Mouse (Mus musculus) C2C12 (cell line): ENCODE measurements at regions not wholly inside any gene's neighbourhood (a gene's known extent, or its start where the extent isn't known, plus 50 kb on each side); places are given as distances from the start of the nearest gene placed in this dataset.

Experiments
- H3K27me3 ChIP-seq: one replicate; pipeline ENCODE4 v1.6.1; 2011; ENCODE audit not compliant: control insufficient read depth, insufficient read depth, insufficient read length
- H3K36me3 ChIP-seq: one replicate; pipeline ENCODE4 v1.6.1; 2011; ENCODE audit not compliant: control insufficient read depth, insufficient read depth
- H3K4me3 ChIP-seq: one replicate; pipeline ENCODE4 v1.5.1; 2011; ENCODE audit warnings: mild to moderate bottlenecking, control low read depth; ENCODE audit not compliant: poor library complexity, insufficient read depth, severe bottlenecking
- H3K79me2 ChIP-seq: one replicate; pipeline ENCODE4 v1.6.1; 2011; ENCODE audit not compliant: control insufficient read depth, insufficient read depth
- H3K79me3 ChIP-seq: one replicate; pipeline ENCODE4 v1.6.1; 2011; ENCODE audit warnings: low read depth, control low read depth
- H3ac ChIP-seq: one replicate; pipeline ENCODE3; 2011; ENCODE audit warnings: low read depth; ENCODE audit not compliant: control insufficient read depth, insufficient read length
- CEBPB ChIP-seq: IDR thresholded peaks from one replicate; pipeline ENCODE4 v1.6.1; 2011; ENCODE audit warnings: low read depth, mild to moderate bottlenecking, control low read depth, moderate library complexity
- CTCF ChIP-seq: IDR thresholded peaks from one replicate; pipeline ENCODE4 v1.5.1; 2011; ENCODE audit not compliant: control insufficient read depth, insufficient read depth, insufficient read length
- FOSL1 ChIP-seq: IDR thresholded peaks from one replicate; pipeline ENCODE4 v1.8.0; 2011; ENCODE audit warnings: mild to moderate bottlenecking, low read length; ENCODE audit not compliant: poor library complexity, insufficient read depth, severe bottlenecking
- MAX ChIP-seq: IDR thresholded peaks from one replicate; pipeline ENCODE4 v1.6.1; 2011; ENCODE audit warnings: mild to moderate bottlenecking, control low read depth
- MYOD1 ChIP-seq: IDR thresholded peaks from one replicate; pipeline ENCODE4 v1.6.1; 2011; ENCODE audit warnings: low read depth; ENCODE audit not compliant: control insufficient read depth, insufficient read length
- MYOG ChIP-seq: IDR thresholded peaks from one replicate; pipeline ENCODE4 v1.6.1; 2011; ENCODE audit not compliant: control insufficient read depth, insufficient read length; ENCODE audit errors: extremely low read depth
- USF1 ChIP-seq: IDR thresholded peaks from one replicate; pipeline ENCODE4 v1.6.1; 2011; ENCODE audit warnings: low read depth, mild to moderate bottlenecking, control low read depth, moderate library complexity

DNA sequence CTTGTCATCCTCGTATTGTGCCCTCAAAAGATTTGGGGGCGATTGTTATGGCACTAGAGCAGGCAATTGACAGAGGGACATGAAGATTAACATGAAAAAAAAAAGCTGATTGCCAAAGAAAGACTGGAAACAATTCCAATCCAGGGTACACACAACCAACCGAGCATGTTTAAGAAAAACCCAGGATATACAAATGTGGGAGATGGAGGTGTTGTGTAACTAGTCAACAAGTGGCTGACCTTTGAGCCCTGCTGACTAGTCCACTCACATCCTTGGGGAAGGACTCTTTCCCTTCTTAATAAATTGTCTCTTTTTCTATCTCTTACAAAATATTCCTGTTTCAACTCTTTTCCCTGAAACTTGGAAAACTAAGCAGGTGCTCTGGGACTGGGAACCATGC, 484.9 kb upstream of the Gm5415 start:
- Histone ChIP-seq H3K79me2 (no peaks in the 10 kb centered on the region), H3K36me3 (no peaks in the 10 kb centered on the region), H3K4me3 (no peak overlapping the region), H3K27me3 (no peaks in the 10 kb centered on the region), H3ac (no peak overlapping the region), H3K79me3 (no peaks in the 10 kb centered on the region)
- no peak for TF ChIP-seq CTCF

DNA sequence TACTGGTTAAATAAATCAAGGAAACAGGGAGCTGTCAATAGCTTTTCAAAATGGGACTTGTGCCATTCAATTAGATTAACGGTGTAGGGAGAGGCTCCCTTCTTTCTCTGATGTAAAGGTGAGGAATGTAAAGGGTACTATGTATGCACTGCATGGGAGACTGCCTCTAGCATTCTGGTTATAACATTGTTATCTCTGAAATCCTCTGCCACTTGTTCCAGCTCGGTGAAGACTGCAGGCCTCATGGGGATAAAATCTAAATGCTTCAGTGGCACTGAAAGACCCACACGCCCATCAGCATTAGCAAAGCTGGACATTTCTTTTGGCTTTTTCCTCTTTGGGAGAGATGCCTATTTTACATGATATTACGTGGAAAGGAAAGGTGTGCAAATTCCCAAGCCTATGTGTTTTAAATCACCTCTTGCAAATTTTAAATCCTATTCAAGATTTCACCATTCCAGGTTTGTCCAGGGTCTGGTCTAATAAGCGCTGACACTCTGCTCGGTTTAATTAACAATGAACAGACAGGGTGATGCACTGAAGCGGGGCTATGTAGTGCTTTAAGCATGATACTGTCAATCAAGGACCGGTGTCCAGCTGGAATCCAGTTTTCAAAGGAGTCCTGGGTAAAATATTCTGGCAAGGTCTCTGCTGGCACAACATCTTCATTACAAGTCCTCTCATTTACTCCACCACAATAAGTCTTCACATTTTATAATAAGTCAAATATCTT, 479.8 kb upstream of the Gm5415 start:
- H3K79me3 ChIP-seq, result no peaks in the 10 kb centered on the region
- TF ChIP-seq MYOG (no peak), USF1 (no peak), FOSL1 (no peak), CTCF (no peak), CEBPB (no peak), MYOD1 (no peak), MAX (no peak)
- H3K36me3 ChIP-seq, result no peaks in the 10 kb centered on the region
- H3K4me3 ChIP-seq, result no peak overlapping the region
- H3K79me2 ChIP-seq, result no peaks in the 10 kb centered on the region
- no peak overlapping the region for H3ac ChIP-seq
- no peaks in the 10 kb centered on the region for H3K27me3 ChIP-seq

DNA sequence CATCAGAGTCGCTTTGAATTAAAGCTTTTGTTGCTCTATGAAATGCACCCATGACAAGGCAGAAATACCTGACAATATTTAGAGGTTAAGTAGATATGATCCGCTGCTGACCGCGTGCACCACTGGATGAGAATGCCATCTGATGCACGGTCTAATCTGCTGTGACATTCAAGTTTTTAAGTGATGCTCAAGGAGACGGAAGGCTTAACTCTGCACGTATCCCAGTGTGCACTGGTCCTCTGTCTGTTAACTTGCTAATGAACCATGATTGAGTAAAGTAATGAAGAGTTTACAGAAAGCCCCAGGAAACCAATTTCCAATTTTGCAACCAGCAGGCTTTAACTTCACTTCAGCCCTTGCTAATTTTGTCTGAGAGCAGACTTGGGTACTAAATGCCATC, 478.3 kb upstream of the Gm5415 start:
- Histone ChIP-seq H3K36me3 (no peaks in the 10 kb centered on the region), H3K79me2 (no peaks in the 10 kb centered on the region), H3K79me3 (no peaks in the 10 kb centered on the region), H3K27me3 (no peaks in the 10 kb centered on the region), H3ac (no peak overlapping the region), H3K4me3 (no peak overlapping the region)
- no peak for TF ChIP-seq CTCF
- no peak for TF ChIP-seq CEBPB
- no peak for TF ChIP-seq FOSL1
- TF ChIP-seq MAX, result no peak
- TF ChIP-seq MYOD1, result no peak
- no peak for TF ChIP-seq USF1

- no peaks in the 10 kb centered on the region for H3K79me2 ChIP-seq
- no peaks in the 10 kb centered on the region for H3K36me3 ChIP-seq
- TF ChIP-seq FOSL1 (no peak), CEBPB (no peak)
- no peaks in the 10 kb centered on the region for H3K27me3 ChIP-seq
- H3ac ChIP-seq, result no peak overlapping the region
- H3K4me3 ChIP-seq, result no peak overlapping the region
- H3K79me3 ChIP-seq, result no peaks in the 10 kb centered on the region
These were observed 475.8 kb upstream of the Gm5415 start for GRCm38 (mm10) chr1:33022852-33023251.

DNA sequence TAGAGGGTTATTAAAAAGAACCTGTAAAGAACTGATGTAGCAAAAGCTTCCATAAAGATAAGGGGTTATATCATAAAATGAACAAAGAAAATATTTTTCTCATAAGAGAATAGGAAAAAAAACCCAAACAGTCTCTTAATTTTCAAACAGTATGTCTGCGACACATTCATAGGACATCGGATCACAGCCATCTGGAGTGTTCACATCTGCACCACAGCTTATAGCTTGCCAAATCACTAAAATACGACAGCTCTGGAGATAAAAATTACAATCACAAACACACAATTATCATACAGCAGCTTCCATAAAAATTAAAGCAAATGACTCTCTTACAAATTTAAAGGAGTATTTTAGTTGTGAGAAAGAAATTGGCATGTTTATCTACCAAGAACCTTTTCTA, 456.9 kb upstream of the Gm5415 start:
- Histone ChIP-seq H3K79me3 (no peaks in the 10 kb centered on the region), H3K4me3 (no peak overlapping the region), H3K79me2 (no peaks in the 10 kb centered on the region), H3K27me3 (no peaks in the 10 kb centered on the region), H3ac (no peak overlapping the region), H3K36me3 (no peaks in the 10 kb centered on the region)
- TF ChIP-seq CEBPB (no peak), USF1 (no peak), CTCF (no peak), MAX (no peak), MYOG (no peak), MYOD1 (no peak), FOSL1 (no peak)

- Histone ChIP-seq H3K36me3 (no peaks in the 10 kb centered on the region), H3K79me3 (no peaks in the 10 kb centered on the region), H3K27me3 (no peaks in the 10 kb centered on the region), H3K4me3 (no peak overlapping the region), H3K79me2 (no peaks in the 10 kb centered on the region), H3ac (no peak overlapping the region)
- TF ChIP-seq FOSL1 (no peak), CTCF (no peak), MYOD1 (no peak), MAX (no peak), USF1 (no peak), CEBPB (no peak), MYOG (no peak)
These were observed 417.9 kb upstream of the Gm5415 start for GRCm38 (mm10) chr1:32964957-32965356.
